Mouse (Mus musculus) embryonic facial prominence, embryonic 11.5 days (tissue): ENCODE measurements around the gene Strbp. TPM values are rescaled to one million over a fixed set of nuclear protein-coding genes. Genes with fewer than 3 reads are reported as not detected.
A peak's percentile ranks its signal among the peaks of the same experiment; 100 is the strongest.

Source experiments
- ATAC-seq: fragments of 200-750 bp; cut with Nextera tagmentation; replicated peaks from 2 replicates; pipeline ENCODE4 v1.8.0; 2017; ENCODE audit warnings: low read depth; ENCODE audit not compliant: insufficient number of reproducible peaks, low FRiP score, low TSS enrichment
- DNase-seq: peaks from one replicate; pipeline ENCODE4 v3.0.0-alpha.2; 2015; ENCODE audit warnings: low spot score
- H3K27ac ChIP-seq: fragments of 300-500 bp; sonication (generic); replicated peaks from 2 replicates; pipeline ENCODE4 v1.5.1; 2014; ENCODE audit warnings: mild to moderate bottlenecking, low read depth, low read length, control low read depth
- H3K27me3 ChIP-seq: fragments of 300-500 bp; sonication (generic); 2 replicates; pipeline ENCODE4 v1.6.1; 2014; ENCODE audit warnings: mild to moderate bottlenecking, low read length, moderate library complexity, mixed read lengths; ENCODE audit not compliant: control insufficient read depth, insufficient read depth
- H3K36me3 ChIP-seq: fragments of 300-500 bp; sonication (generic); replicated peaks from 2 replicates; pipeline ENCODE4 v1.6.1; 2014; ENCODE audit warnings: low read depth, mild to moderate bottlenecking, low read length, moderate library complexity, mixed read lengths; ENCODE audit not compliant: control insufficient read depth, insufficient read depth
- H3K4me1 ChIP-seq: fragments of 300-500 bp; sonication (generic); 2 replicates; pipeline ENCODE4 v1.6.1; 2014; ENCODE audit warnings: low read length, mixed read lengths; ENCODE audit not compliant: control insufficient read depth, insufficient read depth
- H3K4me2 ChIP-seq: fragments of 300-500 bp; sonication (generic); 2 replicates; pipeline ENCODE4 v1.6.1; 2014; ENCODE audit warnings: low read depth, mild to moderate bottlenecking, control low read depth, low read length, moderate library complexity
- H3K4me3 ChIP-seq: fragments of 300-500 bp; sonication (generic); 2 replicates; pipeline ENCODE4 v1.5.1; 2014; ENCODE audit warnings: low read depth, low read length, control low read depth
- H3K9ac ChIP-seq: fragments of 300-500 bp; sonication (generic); replicated peaks from 2 replicates; pipeline ENCODE4 v1.6.1; 2014; ENCODE audit warnings: mild to moderate bottlenecking, control low read depth, low read length
- H3K9me3 ChIP-seq: fragments of 300-500 bp; sonication (generic); replicated peaks from 2 replicates; pipeline ENCODE4 v1.6.1; 2016; ENCODE audit warnings: mild to moderate bottlenecking, low read length, inconsistent platforms, mixed read lengths; ENCODE audit not compliant: control insufficient read depth
- WGBS: fragments of 180-500 bp; shearing (Covaris S2); extraction: QIAGEN DNeasy Blood & Tissue Kit; methylation state at CpG from one replicate; pipeline ENCODE4 v1.1.7; 2014; 5-methylcytosine and 5-hydroxymethylcytosine counted together
- polyA plus RNA-seq: library from polyadenylated mRNA; unstranded; fragments of >200 nt; fragmentation: Nextera tagmentation; extraction: Ambion mirVana; gene quantifications from 2 replicates; pipeline ENCODE4 v1.2.1, GENCODE M21; 2014

The Strbp gene
- polyA plus RNA-seq, 1 experiment from 2014 or later: 68.8 TPM

DNA sequence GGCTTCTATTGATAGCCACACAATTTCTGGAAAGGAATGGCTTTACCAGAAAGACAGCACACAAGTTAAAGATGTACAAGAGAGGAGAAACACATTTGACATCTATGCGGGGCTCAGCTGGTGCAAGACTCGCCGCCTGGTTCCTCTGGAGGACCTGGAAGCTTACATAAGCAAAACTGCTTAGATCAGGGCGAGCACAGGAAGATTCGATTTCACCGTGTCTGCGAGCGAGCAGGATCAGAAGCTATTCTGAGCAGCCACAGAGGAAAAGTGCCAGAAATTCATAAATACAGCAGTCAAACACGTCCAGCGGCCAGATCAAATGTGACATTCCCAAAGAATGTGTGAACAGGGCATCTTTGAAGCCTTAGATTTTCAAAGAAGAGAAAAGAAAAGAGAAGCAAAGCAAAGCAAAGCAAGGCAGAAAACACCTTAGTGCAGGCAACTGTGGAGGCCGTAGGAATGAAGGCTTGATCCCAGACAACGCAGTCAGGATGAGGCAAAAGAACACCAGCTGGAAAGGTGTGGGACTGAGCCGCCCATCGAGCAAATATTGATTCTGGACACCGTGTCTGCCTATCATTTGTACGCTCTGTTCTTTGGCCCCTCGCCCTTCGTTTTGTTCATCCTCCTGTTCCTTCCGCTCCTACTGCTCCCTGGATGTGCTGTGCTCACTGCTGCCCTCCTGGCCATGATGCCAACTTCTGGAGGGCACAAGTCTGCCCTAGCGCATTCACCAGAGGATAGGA, 38.3 kb upstream of the Strbp start:
- no peak overlapping the region for H3K4me2 ChIP-seq
- no peak for DNase-seq
- H3K27ac ChIP-seq: no peak overlapping the region
- H3K4me1 ChIP-seq: no peaks in the 10 kb centered on the region
- no peak overlapping the region for H3K9ac ChIP-seq
- WGBS: 70% methylated on average over 20 of the region's 20 CpGs
- H3K9me3 ChIP-seq: no peaks in the 10 kb centered on the region
- no peak for ATAC-seq
- H3K4me3 ChIP-seq: no peak overlapping the region
- H3K27me3 ChIP-seq: no peaks in the 10 kb centered on the region
- no peaks in the 10 kb centered on the region for H3K36me3 ChIP-seq

- no peaks in the 10 kb centered on the region for H3K27me3 ChIP-seq
- H3K27ac ChIP-seq: no peak overlapping the region
- no peak overlapping the region for H3K4me2 ChIP-seq
- ATAC-seq (no peak), DNase-seq (no peak)
- H3K9me3 ChIP-seq: no peaks in the 10 kb centered on the region
- 64% methylated on average over 1 of the region's 1 CpGs for WGBS
- no peak overlapping the region; the same call in 1 of the 2 replicates for H3K9ac ChIP-seq
- H3K4me3 ChIP-seq: no peak overlapping the region
- H3K36me3 ChIP-seq: no peaks in the 10 kb centered on the region
- H3K4me1 ChIP-seq: no peaks in the 10 kb centered on the region
These were observed 32.1 kb upstream of the Strbp start for GRCm38 (mm10) chr2:37735807-37736188.

- DNase-seq: peak; percentile 44
- ATAC-seq: peak; percentile 44; the same call in 1 of the 2 replicates
- H3K4me2 ChIP-seq: 0 out of 2 replicates have a peak overlapping the region, but pooled peaks have one; percentile 10
These were observed 31.5 kb upstream of the Strbp start for GRCm38 (mm10) chr2:37734979-37735806.

GRCm38 (mm10) chr2:37731241-37731801, 27.7 kb upstream of the Strbp start:
- Histone ChIP-seq H3K27me3 (no peaks in the 10 kb centered on the region), H3K4me3 (no peak overlapping the region), H3K9ac (no peak overlapping the region), H3K4me1 (no peaks in the 10 kb centered on the region), H3K27ac (no peak overlapping the region), H3K36me3 (no peaks in the 10 kb centered on the region), H3K4me2 (no peak overlapping the region), H3K9me3 (no peaks in the 10 kb centered on the region)
- ATAC-seq: no peak
- no peak for DNase-seq
- 91% methylated on average over 5 of the region's 5 CpGs for WGBS

More at GRCm38 (mm10) chr2:37734979-37735806, 31.5 kb upstream of the Strbp start:
- 20% methylated on average over 17 of the region's 17 CpGs for WGBS
- no peak overlapping the region; the same call in 1 of the 2 replicates for H3K9ac ChIP-seq
- no peaks in the 10 kb centered on the region for H3K27me3 ChIP-seq
- H3K9me3 ChIP-seq: no peaks in the 10 kb centered on the region
- no peak overlapping the region for H3K4me3 ChIP-seq
- no peaks in the 10 kb centered on the region for H3K36me3 ChIP-seq
- no peaks in the 10 kb centered on the region for H3K4me1 ChIP-seq
- no peak overlapping the region for H3K27ac ChIP-seq

GRCm38 (mm10) chr2:37724231-37724630, 20.6 kb upstream of the Strbp start:
- no peak for DNase-seq
- H3K27ac ChIP-seq: no peak overlapping the region
- no peak for ATAC-seq
- H3K27me3 ChIP-seq: no peaks in the 10 kb centered on the region
- no peaks in the 10 kb centered on the region for H3K4me1 ChIP-seq
- H3K36me3 ChIP-seq: no peaks in the 10 kb centered on the region
- no peaks in the 10 kb centered on the region for H3K9me3 ChIP-seq
- no peak overlapping the region for H3K9ac ChIP-seq
- no peak overlapping the region for H3K4me2 ChIP-seq
- WGBS: 51% methylated on average over 4 of the region's 4 CpGs
- no peak overlapping the region for H3K4me3 ChIP-seq

GRCm38 (mm10) chr2:37723501-37724090, 19.9 kb upstream of the Strbp start:
- 71% methylated on average over 11 of the region's 11 CpGs for WGBS
- H3K9ac ChIP-seq: no peak overlapping the region
- H3K36me3 ChIP-seq: no peaks in the 10 kb centered on the region
- H3K4me2 ChIP-seq: no peak overlapping the region
- DNase-seq: no peak
- ATAC-seq: no peak
- no peaks in the 10 kb centered on the region for H3K27me3 ChIP-seq
- no peaks in the 10 kb centered on the region for H3K9me3 ChIP-seq
- no peak overlapping the region for H3K4me3 ChIP-seq
- H3K4me1 ChIP-seq: no peaks in the 10 kb centered on the region
- H3K27ac ChIP-seq: no peak overlapping the region

GRCm38 (mm10) chr2:37722674-37723465, 19.2 kb upstream of the Strbp start:
- H3K4me2 ChIP-seq: no peak overlapping the region
- H3K27ac ChIP-seq: no peak overlapping the region
- no peak for ATAC-seq
- WGBS: 85% methylated on average over 14 of the region's 14 CpGs
- H3K27me3 ChIP-seq: no peaks in the 10 kb centered on the region
- H3K9me3 ChIP-seq: no peaks in the 10 kb centered on the region
- H3K36me3 ChIP-seq: no peaks in the 10 kb centered on the region
- no peak for DNase-seq
- no peak overlapping the region for H3K9ac ChIP-seq
- H3K4me3 ChIP-seq: no peak overlapping the region
- no peaks in the 10 kb centered on the region for H3K4me1 ChIP-seq
